In the genomic region with DNA sequence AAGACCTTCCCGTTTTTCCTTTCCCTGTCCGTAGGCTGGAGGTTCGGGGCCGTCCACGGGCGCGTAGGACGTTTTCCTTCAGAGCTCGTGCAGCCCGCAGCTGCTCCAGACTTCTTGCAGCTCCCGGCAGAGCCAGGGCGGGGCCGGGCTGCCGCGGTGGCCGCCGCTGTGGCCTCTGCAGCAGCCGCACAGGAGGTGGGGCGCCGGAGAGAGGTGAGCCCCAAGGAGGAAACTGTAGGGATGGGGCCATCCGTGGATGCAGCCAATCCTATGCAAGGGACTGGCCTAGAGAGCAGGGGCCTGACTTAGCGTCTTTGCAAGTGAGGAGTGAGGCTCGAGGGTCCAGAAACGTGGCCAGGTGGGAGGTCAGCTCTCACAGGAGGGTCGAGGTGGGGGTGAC, we compare ENCODE assay signal across 8 mouse cellular contexts. TPM values are rescaled to one million over a fixed set of nuclear protein-coding genes. Genes with fewer than 3 reads are reported as not detected.
A peak's percentile ranks its signal among the peaks of the same experiment; 100 is the strongest.
DNase-seq lines count a peak whose midpoint lies in the region; ATAC-seq and TF ChIP-seq lines count a peak whose summit lies in the region.

No protein-coding gene starts in this region.

- H3K36me3 ChIP-seq in heart, embryonic 10.5 days: no peaks in the 10 kb centered on the region
- H3K36me3 ChIP-seq in liver, embryonic 14.5 days (replicated peaks; ENCODE audit: control insufficient read depth, insufficient read depth, low read depth): no peaks in the 10 kb centered on the region

- no peak for TF ChIP-seq CTCF in liver, embryonic 14.5 days (IDR thresholded peaks at IDR 0.05; ENCODE audit: low read depth)

- no peaks in the 10 kb centered on the region for H3K9me3 ChIP-seq in heart, embryonic 10.5 days
- no peaks in the 10 kb centered on the region for H3K9me3 ChIP-seq in liver, embryonic 14.5 days (ENCODE audit: control insufficient read depth, low read length)

- DNase-seq in heart, embryonic 10.5 days (ENCODE audit: low spot score): no peak
- no peak for DNase-seq in heart, adult 8-10 months (ENCODE audit: low spot score)
- peak; percentile 44 for DNase-seq in c-Kit-positive CD71-positive TER-119-negative erythroid progenitor cells, embryonic 14.5 days (ENCODE audit: low read depth)
- DNase-seq in heart, postnatal 14 days: peak; percentile 10 to 14
- peak; percentile 23 to 50 (median 49) for DNase-seq in liver, embryonic 14.5 days (ENCODE audit: low read depth in 3 of 3, low spot score in 3 of 3)
- DNase-seq in retina, embryonic 14.5 days (ENCODE audit: low spot score): peak; percentile 47

- peaks cover 21% of the 10 kb centered on the region for H3K4me1 ChIP-seq in heart, embryonic 10.5 days
- H3K4me1 ChIP-seq in liver, embryonic 14.5 days (replicated peaks; ENCODE audit: control insufficient read depth in 2 of 2, insufficient read depth in 2 of 2, low read length in 1 of 2): peaks cover 15 to 21% of the 10 kb centered on the region in 2 experiments

- peak overlapping the region; percentile 90 for H3K4me2 ChIP-seq in liver, embryonic 14.5 days (ENCODE audit: low read depth)

- WGBS in heart, embryonic 10.5 days: under 1% methylated on average over 25 of the region's 25 CpGs
- under 1% methylated on average over 25 of the region's 25 CpGs for WGBS in liver, embryonic 14.5 days (ENCODE audit: insufficient replicate concordance)

- peak overlapping the region; percentile 67 for H3K27ac ChIP-seq in heart, embryonic 10.5 days
- peak overlapping the region; percentile 75 for H3K27ac ChIP-seq in liver, embryonic 14.5 days

- H3K4me3 ChIP-seq in heart, embryonic 10.5 days: peak overlapping the region; percentile 63
- peak overlapping the region; percentile 23 to 51 for H3K4me3 ChIP-seq in liver, embryonic 14.5 days (ENCODE audit: insufficient read depth in 1 of 2, low read depth in 2 of 2, low read length in 2 of 2)

- peak; percentile 82 for ATAC-seq in liver, embryonic 14.5 days (ENCODE audit: insufficient read depth)
- ATAC-seq in monocyte, adult 5-6 weeks (replicated peaks; ENCODE audit: insufficient number of reproducible peaks, low FRiP score, low TSS enrichment, poor library complexity, severe bottlenecking): no peak
- ATAC-seq in cerebellum, adult (ENCODE audit: insufficient number of reproducible peaks, low FRiP score, low TSS enrichment): no peak

- no peak for TF ChIP-seq EP300 in liver, embryonic 14.5 days (IDR thresholded peaks at IDR 0.05; ENCODE audit: low read depth)

- peaks cover 56% of the 10 kb centered on the region for H3K27me3 ChIP-seq in heart, embryonic 10.5 days (ENCODE audit: insufficient read depth, poor library complexity, severe bottlenecking)
- no peaks in the 10 kb centered on the region for H3K27me3 ChIP-seq in liver, embryonic 14.5 days (ENCODE audit: control insufficient read depth, insufficient read depth, low read length)

- intact Hi-C loops in heart, postnatal 14 days (cut with DNase I): no loop called here

- peak overlapping the region; percentile 43 for H3K9ac ChIP-seq in liver, embryonic 14.5 days (replicated peaks)

RNA-seq across cellular contexts. Expression of gene Alkbh5, which starts 26.7 kb away (rescaled TPM):
- polyA plus RNA-seq in heart, embryonic 10.5 days (2016; fragmentation: Nextera tagmentation; extraction: Ambion mirVana): 32.5 and 38.6 TPM in 2 replicates
- 10 to 100 TPM; 81.3 to 88.8 (median 82.6) TPM for total RNA-seq in heart, adult 8-10 months (2022)
- 10 to 100 TPM; 72.5 to 74.1 TPM for total RNA-seq in heart, postnatal 14 days (2021)
- polyA plus RNA-seq in liver, embryonic 14.5 days (2012; rRNA removed): 7.5 and 7.7 TPM in 2 replicates
- 14.2 and 15.1 TPM in 2 replicates for polyA plus RNA-seq in liver, embryonic 14.5 days (2014; fragmentation: Nextera tagmentation; extraction: Ambion mirVana)
- total RNA-seq in monocyte, adult 5-6 weeks (2017): 26.6 to 33.2 TPM (median 29.5 TPM) in 3 replicates

RNA-seq across cellular contexts. Expression of gene Myo15, which starts 40.4 kb away (rescaled TPM):
- polyA plus RNA-seq in heart, embryonic 10.5 days (2016; fragmentation: Nextera tagmentation; extraction: Ambion mirVana): 0.25 and 0.28 TPM in 2 replicates
- total RNA-seq in heart, adult 8-10 months (2022): under 1 TPM in 2 of 4 experiments, not detected in 2; 0.03 TPM
- under 1 TPM; 0.12 to 0.14 TPM for total RNA-seq in heart, postnatal 14 days (2021)
- 0.45 and 0.64 TPM in 2 replicates for polyA plus RNA-seq in liver, embryonic 14.5 days (2012; rRNA removed)
- polyA plus RNA-seq in liver, embryonic 14.5 days (2014; fragmentation: Nextera tagmentation; extraction: Ambion mirVana): 0.18 and 0.44 TPM in 2 replicates
- 0.10 TPM in 2 of 3 replicates, not detected in the other for total RNA-seq in monocyte, adult 5-6 weeks (2017)

RNA-seq across cellular contexts. Expression of gene Drg2, which starts 55.1 kb away (rescaled TPM):
- 87.6 and 112 TPM in 2 replicates for polyA plus RNA-seq in heart, embryonic 10.5 days (2016; fragmentation: Nextera tagmentation; extraction: Ambion mirVana)
- total RNA-seq in heart, adult 8-10 months (2022): 10 to 100 TPM; 27.5 to 33.6 (median 29.6) TPM
- 10 to 100 TPM; 31.1 to 34.1 TPM for total RNA-seq in heart, postnatal 14 days (2021)
- polyA plus RNA-seq in liver, embryonic 14.5 days (2012; rRNA removed): 22.9 and 24.1 TPM in 2 replicates
- polyA plus RNA-seq in liver, embryonic 14.5 days (2014; fragmentation: Nextera tagmentation; extraction: Ambion mirVana): 37.5 and 41.3 TPM in 2 replicates
- total RNA-seq in monocyte, adult 5-6 weeks (2017): 29.6 to 43.7 TPM (median 35.4 TPM) in 3 replicates

Comparison
In these comparisons a context has a peak if more than half of its experiments do, and no peak if none do; other contexts are left out.
1. DNase-seq: peak in c-Kit-positive CD71-positive TER-119-negative erythroid progenitor cells, embryonic 14.5 days (single experiment), heart, postnatal 14 days (2 of 2), liver, embryonic 14.5 days (3 of 3) and retina, embryonic 14.5 days (single experiment); none in heart, embryonic 10.5 days (single experiment) and heart, adult 8-10 months (single experiment).